8 mouse cellular contexts compared by ENCODE assay signal in the genomic region with DNA sequence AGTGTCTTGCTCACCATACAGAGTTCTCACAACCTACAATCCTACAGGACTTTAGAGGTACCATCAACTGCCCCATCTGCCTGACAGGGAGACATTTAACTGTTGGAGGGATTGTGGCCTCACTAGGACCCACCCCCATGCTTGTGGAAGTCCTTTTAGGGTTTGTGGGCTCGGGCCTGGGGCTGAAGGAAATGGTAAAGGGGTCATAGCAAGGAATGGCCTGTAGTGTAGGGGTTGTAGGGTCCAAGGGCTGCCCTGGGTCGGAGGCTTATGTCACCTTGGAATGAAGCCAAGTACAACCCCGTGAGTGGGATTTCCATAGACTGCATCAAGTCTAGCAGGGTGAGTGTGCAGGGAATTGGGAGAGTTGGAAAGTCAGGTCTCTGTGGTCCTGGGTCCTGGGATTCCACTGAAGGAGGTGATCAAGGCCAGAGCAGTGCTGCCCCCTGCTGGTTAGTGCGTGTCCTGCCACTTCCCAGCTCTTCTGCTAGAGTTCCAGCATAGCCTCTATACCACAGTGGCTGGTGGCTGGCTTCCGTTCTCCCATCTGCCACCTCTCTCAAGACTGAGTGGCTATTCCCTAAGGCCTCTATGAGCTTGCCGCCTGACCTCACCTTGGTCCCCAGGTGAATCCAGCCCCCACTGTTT. TPM values are rescaled to one million over a fixed set of nuclear protein-coding genes. Genes with fewer than 3 reads are reported as not detected.
DNase-seq lines count a peak whose midpoint lies in the region; ATAC-seq and TF ChIP-seq lines count a peak whose summit lies in the region.

No protein-coding gene starts in this region.

- TF ChIP-seq POLR2A in limb, embryonic 14.5 days (IDR thresholded peaks at IDR 0.05; ENCODE audit: borderline replicate concordance, extremely low read depth, insufficient read depth, insufficient read length), result no peak

- 56% methylated on average over 6 of the region's 6 CpGs for WGBS in limb, embryonic 14.5 days

- H3K36me3 ChIP-seq in limb, embryonic 14.5 days (ENCODE audit: control insufficient read depth, insufficient read depth, low read length), result peaks cover 51% of the 10 kb centered on the region

- no peak for ATAC-seq in limb, embryonic 14.5 days (ENCODE audit: low FRiP score, low read depth)

- intact Hi-C loops in heart, postnatal 36 days (cut with DNase I), result loop anchor here (1.0 kb wide), 1 partner anchor 29 kb away; no protein-coding TSS in a partner anchor

- no peak overlapping the region for H3K27ac ChIP-seq in limb, embryonic 14.5 days (replicated peaks; ENCODE audit: low read depth, low read length)

- H3K4me2 ChIP-seq in limb, embryonic 14.5 days (replicated peaks; ENCODE audit: low read depth, low read length, severe bottlenecking), result no peak overlapping the region

- H3K4me3 ChIP-seq in limb, embryonic 14.5 days (replicated peaks; ENCODE audit: low read length), result no peak overlapping the region

- no peaks in the 10 kb centered on the region for H3K27me3 ChIP-seq in limb, embryonic 14.5 days (ENCODE audit: control insufficient read depth, insufficient read depth, low read length)

- no peak overlapping the region for H3K9ac ChIP-seq in limb, embryonic 14.5 days (ENCODE audit: low read depth, low read length, severe bottlenecking)

- H3K9me3 ChIP-seq in limb, embryonic 14.5 days (ENCODE audit: control insufficient read depth, low read length), result no peaks in the 10 kb centered on the region

- peaks cover 23% of the 10 kb centered on the region for H3K4me1 ChIP-seq in limb, embryonic 14.5 days (ENCODE audit: control insufficient read depth, insufficient read depth, low read length)

- DNase-seq in layer of hippocampus, adult 18-20 months (ENCODE audit: low spot score in 2 of 2), result peak; percentile 26 to 48
- no peak for DNase-seq in layer of hippocampus, adult 9-10 months (ENCODE audit: low spot score)
- peak; percentile 77 for DNase-seq in MN1 (ENCODE audit: low spot score)
- peak; percentile 31 to 61 for DNase-seq in cerebellum, postnatal 25 days
- peak; percentile 73 to 80 for DNase-seq in heart, postnatal 36 days
- peak; percentile 67 for DNase-seq in limb, embryonic 14.5 days (ENCODE audit: low spot score)
- DNase-seq in retina, postnatal 1 day, result peak; percentile 72
- no peak for DNase-seq in T-cell, adult 2 months (ENCODE audit: low spot score)

RNA-seq across cellular contexts. Expression of a gene that starts 19.6 kb away (rescaled TPM):
- under 1 TPM in 1 of 2 experiments, not detected in 1; 0.52 TPM for total RNA-seq in layer of hippocampus, adult 18-20 months (2021)
- total RNA-seq in heart, postnatal 36 days (2021), result under 1 TPM; 0.60 to 0.92 TPM
- polyA plus RNA-seq in limb, embryonic 14.5 days (2012; rRNA removed), result 5.2 and 5.4 TPM in 2 replicates
- polyA plus RNA-seq in limb, embryonic 14.5 days (2014; fragmentation: Nextera tagmentation; extraction: Ambion mirVana), result 7.0 and 8.2 TPM in 2 replicates

RNA-seq across cellular contexts. Expression of a gene that starts 30.9 kb away (rescaled TPM):
- total RNA-seq in layer of hippocampus, adult 18-20 months (2021), result 10 to 100 TPM; 14.0 to 14.4 TPM
- 1 to 10 TPM; 3.1 to 3.7 TPM for total RNA-seq in heart, postnatal 36 days (2021)
- polyA plus RNA-seq in limb, embryonic 14.5 days (2012; rRNA removed), result 41.4 and 52.9 TPM in 2 replicates
- polyA plus RNA-seq in limb, embryonic 14.5 days (2014; fragmentation: Nextera tagmentation; extraction: Ambion mirVana), result 29.7 and 29.8 TPM in 2 replicates

Comparison
In these comparisons a context has a peak if more than half of its experiments do, and no peak if none do; other contexts are left out.
1. DNase-seq: peak in layer of hippocampus, adult 18-20 months (2 of 2), MN1 (single experiment), cerebellum, postnatal 25 days (2 of 2), heart, postnatal 36 days (2 of 2), limb, embryonic 14.5 days (single experiment) and retina, postnatal 1 day (single experiment); none in layer of hippocampus, adult 9-10 months (single experiment) and T-cell, adult 2 months (single experiment).